Mouse (Mus musculus): ENCODE data around the gene Smim23. TPM values are rescaled to one million over a fixed set of nuclear protein-coding genes. Genes with fewer than 3 reads are reported as not detected.

The Smim23 gene
- polyA plus RNA-seq, 1 experiment from 2014 or later, result not detected

- Histone ChIP-seq H3K4me2 (ENCODE audit: low read length) (no peak overlapping the region), H3K4me3 (ENCODE audit: low read depth, low read length) (no peak overlapping the region), H3K9ac (ENCODE audit: low read length) (no peak overlapping the region), H3K4me1 (replicated peaks; ENCODE audit: control insufficient read depth, insufficient read depth, low read length) (peaks cover 3% of the 10 kb centered on the region; the same call in 1 of the 2 replicates), H3K27ac (ENCODE audit: low read depth) (no peak overlapping the region), H3K36me3 (ENCODE audit: control insufficient read depth, insufficient read depth, low read length) (no peaks in the 10 kb centered on the region), H3K27me3 (replicated peaks; ENCODE audit: control insufficient read depth, insufficient read depth, low read length) (no peaks in the 10 kb centered on the region), H3K9me3 (ENCODE audit: control insufficient read depth, low read length) (no peaks in the 10 kb centered on the region)
- DNase-seq (ENCODE audit: low spot score), result no peak
- 48% methylated on average over 10 of the region's 10 CpGs for WGBS
- ATAC-seq (replicated peaks; ENCODE audit: low FRiP score, low TSS enrichment, low read depth), result no peak
Observed at GRCm38 (mm10) chr11:32794759-32795445, 29.5 kb downstream of the Smim23 start.

- H3K27ac ChIP-seq (ENCODE audit: low read depth), result no peak overlapping the region
- no peak overlapping the region for H3K9ac ChIP-seq (ENCODE audit: low read length)
- H3K27me3 ChIP-seq (replicated peaks; ENCODE audit: control insufficient read depth, insufficient read depth, low read length), result no peaks in the 10 kb centered on the region
- ATAC-seq (replicated peaks; ENCODE audit: low FRiP score, low TSS enrichment, low read depth) (no peak), DNase-seq (ENCODE audit: low spot score) (no peak)
- H3K36me3 ChIP-seq (ENCODE audit: control insufficient read depth, insufficient read depth, low read length), result no peaks in the 10 kb centered on the region
- 0 out of 2 replicates have a peak, but pooled peaks cover under 1% of the 10 kb centered on the region for H3K4me1 ChIP-seq (replicated peaks; ENCODE audit: control insufficient read depth, insufficient read depth, low read length)
- no peak overlapping the region for H3K4me2 ChIP-seq (ENCODE audit: low read length)
- H3K4me3 ChIP-seq (ENCODE audit: low read depth, low read length), result no peak overlapping the region
- no peaks in the 10 kb centered on the region for H3K9me3 ChIP-seq (ENCODE audit: control insufficient read depth, low read length)
- 81% methylated on average over 5 of the region's 5 CpGs for WGBS
Observed at GRCm38 (mm10) chr11:32786201-32786600, 38.2 kb downstream of the Smim23 start.

GRCm38 (mm10) chr11:32785591-32786147 lies 38.7 kb downstream of the Smim23 start:
- 78% methylated on average over 6 of the region's 6 CpGs for WGBS
- Histone ChIP-seq H3K9me3 (ENCODE audit: control insufficient read depth, low read length) (no peaks in the 10 kb centered on the region), H3K4me3 (ENCODE audit: low read depth, low read length) (no peak overlapping the region), H3K36me3 (ENCODE audit: control insufficient read depth, insufficient read depth, low read length) (no peaks in the 10 kb centered on the region), H3K27ac (ENCODE audit: low read depth) (no peak overlapping the region), H3K27me3 (replicated peaks; ENCODE audit: control insufficient read depth, insufficient read depth, low read length) (no peaks in the 10 kb centered on the region), H3K4me2 (ENCODE audit: low read length) (no peak overlapping the region), H3K9ac (ENCODE audit: low read length) (no peak overlapping the region), H3K4me1 (replicated peaks; ENCODE audit: control insufficient read depth, insufficient read depth, low read length) (0 out of 2 replicates have a peak, but pooled peaks cover 5% of the 10 kb centered on the region)
- no peak for ATAC-seq (replicated peaks; ENCODE audit: low FRiP score, low TSS enrichment, low read depth)
- no peak for DNase-seq (ENCODE audit: low spot score)

GRCm38 (mm10) chr11:32782724-32783123 lies 41.7 kb downstream of the Smim23 start:
- no peaks in the 10 kb centered on the region for H3K36me3 ChIP-seq (ENCODE audit: control insufficient read depth, insufficient read depth, low read length)
- no peaks in the 10 kb centered on the region for H3K9me3 ChIP-seq (ENCODE audit: control insufficient read depth, low read length)
- no peak for DNase-seq (ENCODE audit: low spot score)
- ATAC-seq (replicated peaks; ENCODE audit: low FRiP score, low TSS enrichment, low read depth), result no peak
- H3K27me3 ChIP-seq (replicated peaks; ENCODE audit: control insufficient read depth, insufficient read depth, low read length), result no peaks in the 10 kb centered on the region
- 0 out of 2 replicates have a peak, but pooled peaks cover 7% of the 10 kb centered on the region for H3K4me1 ChIP-seq (replicated peaks; ENCODE audit: control insufficient read depth, insufficient read depth, low read length)
- no peak overlapping the region for H3K9ac ChIP-seq (ENCODE audit: low read length)
- H3K27ac ChIP-seq (ENCODE audit: low read depth), result no peak overlapping the region
- no peak overlapping the region for H3K4me2 ChIP-seq (ENCODE audit: low read length)
- no peak overlapping the region for H3K4me3 ChIP-seq (ENCODE audit: low read depth, low read length)
- WGBS, result 70% methylated on average over 3 of the region's 3 CpGs

GRCm38 (mm10) chr11:32781633-32782404 lies 42.6 kb downstream of the Smim23 start:
- 0 out of 2 replicates have a peak, but pooled peaks cover 7% of the 10 kb centered on the region for H3K4me1 ChIP-seq (replicated peaks; ENCODE audit: control insufficient read depth, insufficient read depth, low read length)
- no peak overlapping the region for H3K4me3 ChIP-seq (ENCODE audit: low read depth, low read length)
- no peak overlapping the region for H3K4me2 ChIP-seq (ENCODE audit: low read length)
- WGBS, result 57% methylated on average over 2 of the region's 2 CpGs
- 0 out of 2 replicates have a peak, but pooled peaks cover 2% of the 10 kb centered on the region for H3K9me3 ChIP-seq (ENCODE audit: control insufficient read depth, low read length)
- H3K27ac ChIP-seq (ENCODE audit: low read depth), result no peak overlapping the region
- no peak for ATAC-seq (replicated peaks; ENCODE audit: low FRiP score, low TSS enrichment, low read depth)
- no peak for DNase-seq (ENCODE audit: low spot score)
- no peak overlapping the region for H3K9ac ChIP-seq (ENCODE audit: low read length)
- H3K27me3 ChIP-seq (replicated peaks; ENCODE audit: control insufficient read depth, insufficient read depth, low read length), result no peaks in the 10 kb centered on the region
- H3K36me3 ChIP-seq (ENCODE audit: control insufficient read depth, insufficient read depth, low read length), result no peaks in the 10 kb centered on the region

- Histone ChIP-seq H3K4me3 (ENCODE audit: low read depth, low read length) (no peak overlapping the region), H3K36me3 (ENCODE audit: control insufficient read depth, insufficient read depth, low read length) (no peaks in the 10 kb centered on the region), H3K9me3 (ENCODE audit: control insufficient read depth, low read length) (0 out of 2 replicates have a peak, but pooled peaks cover 4% of the 10 kb centered on the region), H3K27me3 (replicated peaks; ENCODE audit: control insufficient read depth, insufficient read depth, low read length) (no peaks in the 10 kb centered on the region), H3K27ac (ENCODE audit: low read depth) (no peak overlapping the region), H3K9ac (ENCODE audit: low read length) (no peak overlapping the region), H3K4me1 (replicated peaks; ENCODE audit: control insufficient read depth, insufficient read depth, low read length) (0 out of 2 replicates have a peak, but pooled peaks cover 7% of the 10 kb centered on the region), H3K4me2 (ENCODE audit: low read length) (no peak overlapping the region)
- DNase-seq (ENCODE audit: low spot score) (no peak), ATAC-seq (replicated peaks; ENCODE audit: low FRiP score, low TSS enrichment, low read depth) (0 out of 2 replicates have a peak, but pooled peaks have one; percentile 32)
- WGBS, result 33% methylated on average over 11 of the region's 11 CpGs
Observed at GRCm38 (mm10) chr11:32780747-32781536, 43.5 kb downstream of the Smim23 start.

- Histone ChIP-seq H3K4me3 (ENCODE audit: low read depth, low read length) (no peak overlapping the region), H3K9ac (ENCODE audit: low read length) (no peak overlapping the region), H3K27ac (ENCODE audit: low read depth) (no peak overlapping the region), H3K4me1 (replicated peaks; ENCODE audit: control insufficient read depth, insufficient read depth, low read length) (no peaks in the 10 kb centered on the region), H3K27me3 (replicated peaks; ENCODE audit: control insufficient read depth, insufficient read depth, low read length) (no peaks in the 10 kb centered on the region), H3K4me2 (ENCODE audit: low read length) (no peak overlapping the region), H3K36me3 (ENCODE audit: control insufficient read depth, insufficient read depth, low read length) (no peaks in the 10 kb centered on the region), H3K9me3 (ENCODE audit: control insufficient read depth, low read length) (0 out of 2 replicates have a peak, but pooled peaks cover 2% of the 10 kb centered on the region)
- WGBS, result 81% methylated on average over 12 of the region's 12 CpGs
- ATAC-seq (replicated peaks; ENCODE audit: low FRiP score, low TSS enrichment, low read depth) (no peak), DNase-seq (ENCODE audit: low spot score) (no peak)
Observed at GRCm38 (mm10) chr11:32768642-32769343, 55.6 kb downstream of the Smim23 start.
